ENCODE assay signal across 9 mouse cellular contexts in genomic region chr14:61683356-61683740, GRCm38 (mm10).
A peak's percentile ranks its signal among the peaks of the same experiment; 100 is the strongest.
DNase-seq lines count a peak whose midpoint lies in the region; ATAC-seq and TF ChIP-seq lines count a peak whose summit lies in the region.
"Had no signal": no experiment of that assay in that cellular context is flagged by ENCODE, and none has a peak within 500 bp of the region (broad histone marks: within the 10 kb centered on the region; RNA-seq: fewer than 3 reads in every experiment).

No protein-coding gene starts in this region.

- peak overlapping the region; percentile 84; the same call in 1 of the 2 replicates for H3K9ac ChIP-seq in forebrain, embryonic 15.5 days (replicated peaks)
- H3K9ac ChIP-seq in neural tube, embryonic 12.5 days, result no peak overlapping the region

- 9% methylated on average over 9 of the region's 9 CpGs for WGBS in forebrain, embryonic 15.5 days
- 6% methylated on average over 9 of the region's 9 CpGs for WGBS in neural tube, embryonic 12.5 days

- H3K4me2 ChIP-seq in forebrain, embryonic 15.5 days (replicated peaks), result peak overlapping the region; percentile 82
- H3K4me2 ChIP-seq in neural tube, embryonic 12.5 days (replicated peaks), result peak overlapping the region; percentile 97

- H3K27me3 ChIP-seq in erythroblast, embryonic 14.5 days (ENCODE audit: control insufficient read depth), result peaks cover 56% of the 10 kb centered on the region
- H3K27me3 ChIP-seq in E14TG2a.4 (ENCODE audit: insufficient read depth, low read length), result peaks cover 82% of the 10 kb centered on the region
- H3K27me3 ChIP-seq in forebrain, embryonic 15.5 days, result peaks cover 6% of the 10 kb centered on the region; the same call in 1 of the 2 replicates
- H3K27me3 ChIP-seq in neural tube, embryonic 12.5 days (replicated peaks), result peaks cover 48% of the 10 kb centered on the region
- H3K27me3 ChIP-seq: Patski had no signal

- TF ChIP-seq CTCF in E14TG2a.4 (conservative IDR thresholded peaks at IDR 0.05; ENCODE audit: low read length), result no peak

- peak overlapping the region; percentile 96 for H3K4me3 ChIP-seq in erythroblast, embryonic 14.5 days (replicated peaks)
- H3K4me3 ChIP-seq in E14TG2a.4 (replicated peaks; ENCODE audit: low read length), result peak overlapping the region; percentile 87
- peak overlapping the region; percentile 94 for H3K4me3 ChIP-seq in forebrain, embryonic 15.5 days
- H3K4me3 ChIP-seq in neural tube, embryonic 12.5 days, result 0 out of 2 replicates have a peak overlapping the region, but pooled peaks have one; percentile 67

- H3K36me3 ChIP-seq in erythroblast, embryonic 14.5 days (ENCODE audit: control insufficient read depth), result peaks cover 13% of the 10 kb centered on the region
- H3K36me3 ChIP-seq in E14TG2a.4 (ENCODE audit: insufficient read depth, low read length), result no peaks in the 10 kb centered on the region
- H3K36me3 ChIP-seq in forebrain, embryonic 15.5 days, result no peaks in the 10 kb centered on the region
- no peaks in the 10 kb centered on the region for H3K36me3 ChIP-seq in neural tube, embryonic 12.5 days

- peak overlapping the region; percentile 99 for H3K27ac ChIP-seq in forebrain, embryonic 15.5 days (replicated peaks)
- no peak overlapping the region for H3K27ac ChIP-seq in neural tube, embryonic 12.5 days

- peak; percentile 9 to 41 for DNase-seq in kidney, postnatal 4 days
- no peak for DNase-seq in frontal cortex, postnatal 25 days (ENCODE audit: low spot score in 2 of 2)
- no peak for DNase-seq in cerebellum, postnatal 36 days

- peaks cover 62% of the 10 kb centered on the region for H3K4me1 ChIP-seq in erythroblast, embryonic 14.5 days (ENCODE audit: control insufficient read depth)
- H3K4me1 ChIP-seq in E14TG2a.4 (replicated peaks; ENCODE audit: low read depth, low read length), result peaks cover 55% of the 10 kb centered on the region
- H3K4me1 ChIP-seq in forebrain, embryonic 15.5 days, result peaks cover 54% of the 10 kb centered on the region
- peaks cover 38% of the 10 kb centered on the region for H3K4me1 ChIP-seq in neural tube, embryonic 12.5 days

- no peak for ATAC-seq in erythroblast, adult 5-6 weeks (replicated peaks; ENCODE audit: low FRiP score, poor library complexity, severe bottlenecking)
- ATAC-seq in forebrain, embryonic 15.5 days (replicated peaks), result no peak
- ATAC-seq in neural tube, embryonic 12.5 days (ENCODE audit: low FRiP score, low read depth), result no peak

- peaks cover 23% of the 10 kb centered on the region; the same call in 1 of the 2 replicates for H3K9me3 ChIP-seq in erythroblast, embryonic 14.5 days (ENCODE audit: control insufficient read depth, low read length)
- no peaks in the 10 kb centered on the region for H3K9me3 ChIP-seq in E14TG2a.4 (ENCODE audit: low read length)
- no peaks in the 10 kb centered on the region for H3K9me3 ChIP-seq in forebrain, embryonic 15.5 days
- H3K9me3 ChIP-seq in neural tube, embryonic 12.5 days, result no peaks in the 10 kb centered on the region

Comparison
In these comparisons a context has a peak if more than half of its experiments do, and no peak if none do; other contexts are left out.
1. DNase-seq: peak in kidney, postnatal 4 days (2 of 2); none in frontal cortex, postnatal 25 days (0 of 2) and cerebellum, postnatal 36 days (0 of 2).
2. Peak in every context shown above with its lines, with median percentiles within 50 percentile points of each other: H3K4me3 ChIP-seq.